Mouse (Mus musculus) liver (tissue): ENCODE data around the gene Samd5.

Source experiments
- DNase-seq: peaks from one replicate; pipeline ENCODE4 v3.0.0-alpha.2; 2020; ENCODE audit warnings: mixed read lengths

Samd5 gene

GRCm38 (mm10) chr10:9674561-9675521 lies at the start of gene Samd5:
Gene Samd5 (minus strand): TSS chr10:9675208.
- peak; percentile 22 for DNase-seq

GRCm38 (mm10) chr10:9722519-9723303 lies 47.7 kb upstream of the Samd5 start:
- DNase-seq: no peak

GRCm38 (mm10) chr10:9720027-9720426 lies 45.0 kb upstream of the Samd5 start:
- DNase-seq: no peak

GRCm38 (mm10) chr10:9718086-9718485 lies 43.1 kb upstream of the Samd5 start:
- DNase-seq: no peak

DNA sequence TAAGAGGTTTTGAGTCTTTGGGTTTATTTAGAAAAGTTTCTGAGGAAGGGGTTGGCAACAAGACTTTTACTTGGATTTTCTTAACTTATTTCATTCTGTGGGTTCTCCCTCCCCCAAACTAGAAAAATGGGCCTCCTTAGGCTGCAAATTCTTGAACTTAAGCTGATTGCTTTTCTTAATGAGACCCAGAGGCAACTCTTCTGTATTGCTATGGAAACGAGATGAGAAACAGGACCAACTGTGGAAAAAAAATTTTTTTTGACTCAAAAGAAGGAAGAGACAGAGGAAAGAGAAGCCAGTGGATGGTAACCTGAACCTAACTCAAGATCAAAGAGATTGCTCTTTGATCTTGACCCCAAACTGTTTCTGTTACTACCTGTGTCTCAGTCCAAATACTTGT lies 29.9 kb upstream of the Samd5 start:
- no peak for DNase-seq

GRCm38 (mm10) chr10:9699071-9699761 lies 24.2 kb upstream of the Samd5 start:
- no peak for DNase-seq

- no peak for DNase-seq
These were observed 23.1 kb upstream of the Samd5 start for GRCm38 (mm10) chr10:9698141-9698540.

GRCm38 (mm10) chr10:9696543-9697141 lies 21.6 kb upstream of the Samd5 start:
- DNase-seq: no peak

DNA sequence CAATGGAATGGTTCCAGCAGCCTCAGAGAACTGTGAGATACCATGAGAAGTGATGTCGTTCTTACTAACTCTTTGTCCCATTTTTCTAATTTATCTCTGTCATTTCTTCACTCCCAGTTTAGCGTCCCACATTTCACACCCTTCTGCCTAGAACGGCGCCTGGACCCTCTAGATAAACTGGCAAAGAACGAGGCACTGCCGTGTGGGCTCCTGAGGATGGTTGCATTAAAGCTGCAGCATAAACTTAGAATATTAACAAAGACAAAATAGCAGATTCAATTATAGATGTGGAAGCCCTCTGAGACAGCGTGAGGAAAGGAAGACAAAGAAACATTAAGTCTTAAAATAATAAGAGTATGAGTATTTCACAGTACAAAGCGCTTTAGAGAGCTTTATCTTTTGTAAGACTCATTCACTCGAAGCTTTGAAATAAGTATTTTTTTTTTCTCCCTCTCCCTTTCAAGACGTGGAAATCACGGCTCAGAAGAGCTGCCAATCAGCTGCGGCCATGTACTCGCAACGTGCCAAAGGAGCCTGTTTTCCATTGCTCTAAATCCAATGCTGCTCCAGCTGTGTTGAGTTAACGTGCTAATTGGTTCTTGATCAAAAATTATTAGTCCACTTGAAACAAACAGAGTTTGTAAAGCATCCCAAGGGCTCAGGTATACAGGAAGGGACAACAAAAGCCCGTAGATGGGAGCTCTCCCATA lies 19.1 kb upstream of the Samd5 start:
- no peak for DNase-seq

- no peak for DNase-seq
These were observed 5.9 kb upstream of the Samd5 start for GRCm38 (mm10) chr10:9680928-9681327.

DNA sequence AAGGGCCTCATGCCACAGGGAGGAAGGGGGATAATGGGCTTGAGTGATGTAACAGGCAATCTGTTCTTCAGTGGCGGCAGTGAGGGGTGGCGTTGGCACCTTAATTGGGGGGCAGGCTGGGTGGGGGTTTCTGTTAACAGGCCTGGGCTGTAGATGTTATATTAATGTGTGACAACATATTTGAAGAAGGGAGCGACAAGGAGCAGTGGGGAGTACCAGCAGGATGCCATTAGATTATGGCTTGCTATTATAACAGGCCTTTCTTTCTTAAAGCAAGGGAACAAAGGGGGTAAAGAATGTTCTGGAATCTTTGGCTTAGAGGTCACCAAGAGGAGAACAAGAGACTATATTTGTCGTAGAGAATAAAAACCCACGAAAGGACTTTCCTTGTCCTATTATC lies 4.9 kb upstream of the Samd5 start:
- no peak for DNase-seq

GRCm38 (mm10) chr10:9678071-9678470 lies 3.1 kb upstream of the Samd5 start:
- no peak for DNase-seq

- DNase-seq: peak; percentile 55
These were observed 1.9 kb upstream of the Samd5 start for GRCm38 (mm10) chr10:9676886-9677285.

- no peak for DNase-seq
These were observed 1.4 kb upstream of the Samd5 start for GRCm38 (mm10) chr10:9676418-9676786.

DNA sequence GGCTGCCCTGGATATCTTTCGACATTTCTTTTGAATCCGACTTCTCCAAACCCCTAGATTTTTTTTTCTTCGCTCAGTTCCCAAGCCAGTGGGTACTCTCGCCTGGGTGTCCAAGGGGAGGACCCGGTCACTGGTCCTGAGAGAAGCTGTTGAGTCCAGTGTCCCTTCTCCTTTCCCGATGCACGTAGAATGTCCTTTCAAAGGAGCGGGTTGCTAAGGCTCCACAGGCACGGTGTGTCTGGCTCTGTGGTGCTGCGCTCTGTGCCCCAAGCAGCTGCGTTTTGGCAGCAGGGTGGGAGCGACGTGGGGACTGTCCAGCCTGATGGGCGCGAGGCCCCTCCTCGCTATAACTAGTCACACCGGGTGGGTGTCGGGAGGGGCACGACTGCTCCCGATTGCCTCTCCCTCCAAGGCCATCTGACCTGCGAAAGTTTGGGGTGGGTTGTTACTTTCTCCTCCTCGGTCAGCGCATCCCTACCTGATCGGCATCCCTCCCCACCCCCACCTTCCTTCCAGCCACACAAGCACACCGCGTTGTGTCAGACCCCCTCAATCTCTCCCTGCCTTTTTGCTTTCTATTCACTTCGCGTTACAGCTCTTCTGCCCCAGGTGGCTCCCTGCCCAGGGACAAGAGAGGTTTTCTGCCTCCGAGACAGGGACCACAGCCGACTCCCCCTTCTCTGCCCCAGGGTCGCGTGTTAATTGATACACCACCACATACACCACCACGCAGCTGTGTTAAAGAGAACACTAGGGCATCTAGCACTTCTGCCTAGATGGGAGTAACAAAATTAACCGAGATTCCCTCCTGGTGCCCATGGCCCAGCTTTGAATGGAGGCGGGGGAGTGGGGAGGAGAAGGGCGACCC lies 776 bp upstream of the Samd5 start:
- no peak for DNase-seq

DNA sequence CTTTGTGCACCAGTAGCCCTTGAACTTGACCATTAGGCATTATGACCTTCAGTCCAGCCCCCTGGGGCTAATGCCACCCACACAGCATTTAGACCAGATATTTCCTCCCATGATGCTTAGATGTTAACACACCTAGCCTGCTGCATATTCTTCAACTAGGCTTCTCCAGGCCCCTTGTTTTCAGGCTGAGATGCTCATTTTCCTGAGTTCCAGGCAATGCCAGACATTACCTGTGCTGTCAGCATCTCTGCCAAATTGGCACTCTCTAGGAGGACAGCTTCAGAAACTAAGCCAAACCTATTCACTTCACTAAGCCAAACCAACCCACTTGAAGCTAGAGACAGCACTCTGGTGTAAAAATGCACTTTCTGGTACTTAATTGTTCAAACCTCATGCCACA lies 1.7 kb downstream of the Samd5 start:
- no peak for DNase-seq

- no peak for DNase-seq
These were observed 2.3 kb downstream of the Samd5 start for GRCm38 (mm10) chr10:9672751-9673150.

- no peak for DNase-seq
These were observed 4.7 kb downstream of the Samd5 start for GRCm38 (mm10) chr10:9670351-9670750.

- DNase-seq: no peak
These were observed 6.2 kb downstream of the Samd5 start for GRCm38 (mm10) chr10:9668791-9669190.

GRCm38 (mm10) chr10:9652946-9653345 lies 22.1 kb downstream of the Samd5 start:
- DNase-seq: no peak
